Mouse (Mus musculus): ENCODE measurements around the gene Ugt1a9. TPM values are rescaled to one million over a fixed set of nuclear protein-coding genes. Genes with fewer than 3 reads are reported as not detected.

The Ugt1a9 gene
- polyA plus RNA-seq, 1 experiment, result not detected

- Histone ChIP-seq H3K27me3 (replicated peaks) (peaks cover 16% of the 10 kb centered on the region), H3K4me3 (replicated peaks) (no peak overlapping the region), H3K9me3 (peaks cover 84% of the 10 kb centered on the region), H3K4me1 (no peaks in the 10 kb centered on the region), H3K36me3 (replicated peaks; ENCODE audit: low read length) (no peaks in the 10 kb centered on the region)
- TF ChIP-seq GATA1 (IDR thresholded peaks at IDR 0.05; ENCODE audit: borderline replicate concordance, low read length) (no peak), FLI1 (IDR thresholded peaks at IDR 0.05; ENCODE audit: low read length) (no peak)
These were observed 175.8 kb downstream of the Ugt1a9 start for GRCm38 (mm10) chr1:88246386-88246785.

GRCm38 (mm10) chr1:88247660-88248059, 177.1 kb downstream of the Ugt1a9 start:
- H3K9me3 ChIP-seq, result peaks cover 87% of the 10 kb centered on the region
- H3K27me3 ChIP-seq (replicated peaks), result peaks cover 16% of the 10 kb centered on the region
- no peak for TF ChIP-seq FLI1 (IDR thresholded peaks at IDR 0.05; ENCODE audit: low read length)
- no peak for TF ChIP-seq GATA1 (IDR thresholded peaks at IDR 0.05; ENCODE audit: borderline replicate concordance, low read length)
- H3K4me1 ChIP-seq, result no peaks in the 10 kb centered on the region
- peak overlapping the region; percentile 26 for H3K4me3 ChIP-seq (replicated peaks)
- H3K36me3 ChIP-seq (replicated peaks; ENCODE audit: low read length), result no peaks in the 10 kb centered on the region

- peak overlapping the region; percentile 19 for H3K4me3 ChIP-seq (replicated peaks)
- no peak for TF ChIP-seq FLI1 (IDR thresholded peaks at IDR 0.05; ENCODE audit: low read length)
- no peak for TF ChIP-seq GATA1 (IDR thresholded peaks at IDR 0.05; ENCODE audit: borderline replicate concordance, low read length)
- H3K9me3 ChIP-seq, result peaks cover 90% of the 10 kb centered on the region
- H3K4me1 ChIP-seq, result peaks cover 4% of the 10 kb centered on the region; the same call in 1 of the 2 replicates
- peaks cover 16% of the 10 kb centered on the region for H3K27me3 ChIP-seq (replicated peaks)
- no peaks in the 10 kb centered on the region for H3K36me3 ChIP-seq (replicated peaks; ENCODE audit: low read length)
These were observed 178.1 kb downstream of the Ugt1a9 start for GRCm38 (mm10) chr1:88248658-88249057.

- no peaks in the 10 kb centered on the region for H3K36me3 ChIP-seq (replicated peaks; ENCODE audit: low read length)
- peaks cover 14% of the 10 kb centered on the region for H3K27me3 ChIP-seq (replicated peaks)
- TF ChIP-seq FLI1 (IDR thresholded peaks at IDR 0.05; ENCODE audit: low read length) (no peak), GATA1 (IDR thresholded peaks at IDR 0.05; ENCODE audit: borderline replicate concordance, low read length) (no peak)
- no peak overlapping the region for H3K4me3 ChIP-seq (replicated peaks)
- peaks cover 87% of the 10 kb centered on the region for H3K9me3 ChIP-seq
- H3K4me1 ChIP-seq, result peaks cover 4% of the 10 kb centered on the region; the same call in 1 of the 2 replicates
These were observed 179.0 kb downstream of the Ugt1a9 start for GRCm38 (mm10) chr1:88249596-88249995.

- no peak for TF ChIP-seq FLI1 (IDR thresholded peaks at IDR 0.05; ENCODE audit: low read length)
- Histone ChIP-seq H3K36me3 (replicated peaks; ENCODE audit: low read length) (no peaks in the 10 kb centered on the region), H3K27me3 (replicated peaks) (peaks cover 14% of the 10 kb centered on the region), H3K4me1 (peaks cover 4% of the 10 kb centered on the region; the same call in 1 of the 2 replicates), H3K9me3 (peaks cover 87% of the 10 kb centered on the region), H3K4me3 (replicated peaks) (peak overlapping the region; percentile 11)
These were observed 179.4 kb downstream of the Ugt1a9 start for GRCm38 (mm10) chr1:88250023-88250422.

GRCm38 (mm10) chr1:88253106-88253505, 182.5 kb downstream of the Ugt1a9 start:
- Histone ChIP-seq H3K27me3 (replicated peaks) (peaks cover 18% of the 10 kb centered on the region), H3K36me3 (replicated peaks; ENCODE audit: low read length) (no peaks in the 10 kb centered on the region), H3K9me3 (peaks cover 87% of the 10 kb centered on the region), H3K4me3 (replicated peaks) (peak overlapping the region; percentile 12), H3K4me1 (peaks cover 4% of the 10 kb centered on the region; the same call in 1 of the 2 replicates)
- TF ChIP-seq GATA1 (IDR thresholded peaks at IDR 0.05; ENCODE audit: borderline replicate concordance, low read length), result no peak
- TF ChIP-seq FLI1 (IDR thresholded peaks at IDR 0.05; ENCODE audit: low read length), result no peak

GRCm38 (mm10) chr1:88253540-88253939, 182.9 kb downstream of the Ugt1a9 start:
- Histone ChIP-seq H3K4me1 (peaks cover 4% of the 10 kb centered on the region; the same call in 1 of the 2 replicates), H3K27me3 (replicated peaks) (peaks cover 18% of the 10 kb centered on the region), H3K4me3 (replicated peaks) (peak overlapping the region; percentile 12), H3K36me3 (replicated peaks; ENCODE audit: low read length) (no peaks in the 10 kb centered on the region), H3K9me3 (peaks cover 87% of the 10 kb centered on the region)
- TF ChIP-seq FLI1 (IDR thresholded peaks at IDR 0.05; ENCODE audit: low read length) (no peak), GATA1 (IDR thresholded peaks at IDR 0.05; ENCODE audit: borderline replicate concordance, low read length) (no peak)

- H3K4me3 ChIP-seq (replicated peaks), result peak overlapping the region; percentile 0
- peaks cover 73% of the 10 kb centered on the region for H3K9me3 ChIP-seq
- TF ChIP-seq GATA1 (IDR thresholded peaks at IDR 0.05; ENCODE audit: borderline replicate concordance, low read length), result no peak; the same call in 2 of the 3 replicates
- no peak; the same call in 1 of the 2 replicates for TF ChIP-seq FLI1 (IDR thresholded peaks at IDR 0.05; ENCODE audit: low read length)
- H3K4me1 ChIP-seq, result peaks cover 17% of the 10 kb centered on the region
- peaks cover 8% of the 10 kb centered on the region for H3K36me3 ChIP-seq (replicated peaks; ENCODE audit: low read length)
- peaks cover 16% of the 10 kb centered on the region for H3K27me3 ChIP-seq (replicated peaks)
These were observed 184.3 kb downstream of the Ugt1a9 start for GRCm38 (mm10) chr1:88254793-88255465.

- Histone ChIP-seq H3K4me3 (replicated peaks) (no peak overlapping the region), H3K27me3 (replicated peaks) (peaks cover 14% of the 10 kb centered on the region), H3K4me1 (peaks cover 21% of the 10 kb centered on the region), H3K9me3 (peaks cover 68% of the 10 kb centered on the region), H3K36me3 (replicated peaks; ENCODE audit: low read length) (peaks cover 13% of the 10 kb centered on the region)
- TF ChIP-seq FLI1 (IDR thresholded peaks at IDR 0.05; ENCODE audit: low read length), result no peak
- no peak for TF ChIP-seq GATA1 (IDR thresholded peaks at IDR 0.05; ENCODE audit: borderline replicate concordance, low read length)
These were observed 184.9 kb downstream of the Ugt1a9 start for GRCm38 (mm10) chr1:88255466-88255857.

- Histone ChIP-seq H3K4me3 (replicated peaks) (peak overlapping the region; percentile 2), H3K27me3 (replicated peaks) (peaks cover 13% of the 10 kb centered on the region), H3K9me3 (peaks cover 60% of the 10 kb centered on the region), H3K36me3 (replicated peaks; ENCODE audit: low read length) (peaks cover 20% of the 10 kb centered on the region), H3K4me1 (peaks cover 23% of the 10 kb centered on the region)
- TF ChIP-seq GATA1 (IDR thresholded peaks at IDR 0.05; ENCODE audit: borderline replicate concordance, low read length), result no peak
- TF ChIP-seq FLI1 (IDR thresholded peaks at IDR 0.05; ENCODE audit: low read length), result no peak
These were observed 185.6 kb downstream of the Ugt1a9 start for GRCm38 (mm10) chr1:88255989-88256754.
